Mouse (Mus musculus): ENCODE measurements around the gene Rcc2.

- no peak for TF ChIP-seq CTCF (IDR thresholded peaks at IDR 0.05; ENCODE audit: low read depth, low read length)
- no peak for TF ChIP-seq POLR2AphosphoS5 (IDR thresholded peaks at IDR 0.05; ENCODE audit: insufficient replicate concordance, low read depth, low read length)
- no peak for TF ChIP-seq TAL1 (conservative IDR thresholded peaks at IDR 0.05; ENCODE audit: low read depth, low read length)
- no peak for TF ChIP-seq GATA1 (IDR thresholded peaks at IDR 0.05; ENCODE audit: borderline replicate concordance, low read length)
These were observed 10.3 kb upstream of the Rcc2 start for GRCm38 (mm10) chr4:140689873-140690655.
